Mouse (Mus musculus) thymus, postnatal 4 days (tissue): ENCODE measurements around the gene Rpf1.

ENCODE experiments used
- DNase-seq: peaks from one replicate; pipeline ENCODE4 v3.0.0; 2021

Gene Rpf1

DNA sequence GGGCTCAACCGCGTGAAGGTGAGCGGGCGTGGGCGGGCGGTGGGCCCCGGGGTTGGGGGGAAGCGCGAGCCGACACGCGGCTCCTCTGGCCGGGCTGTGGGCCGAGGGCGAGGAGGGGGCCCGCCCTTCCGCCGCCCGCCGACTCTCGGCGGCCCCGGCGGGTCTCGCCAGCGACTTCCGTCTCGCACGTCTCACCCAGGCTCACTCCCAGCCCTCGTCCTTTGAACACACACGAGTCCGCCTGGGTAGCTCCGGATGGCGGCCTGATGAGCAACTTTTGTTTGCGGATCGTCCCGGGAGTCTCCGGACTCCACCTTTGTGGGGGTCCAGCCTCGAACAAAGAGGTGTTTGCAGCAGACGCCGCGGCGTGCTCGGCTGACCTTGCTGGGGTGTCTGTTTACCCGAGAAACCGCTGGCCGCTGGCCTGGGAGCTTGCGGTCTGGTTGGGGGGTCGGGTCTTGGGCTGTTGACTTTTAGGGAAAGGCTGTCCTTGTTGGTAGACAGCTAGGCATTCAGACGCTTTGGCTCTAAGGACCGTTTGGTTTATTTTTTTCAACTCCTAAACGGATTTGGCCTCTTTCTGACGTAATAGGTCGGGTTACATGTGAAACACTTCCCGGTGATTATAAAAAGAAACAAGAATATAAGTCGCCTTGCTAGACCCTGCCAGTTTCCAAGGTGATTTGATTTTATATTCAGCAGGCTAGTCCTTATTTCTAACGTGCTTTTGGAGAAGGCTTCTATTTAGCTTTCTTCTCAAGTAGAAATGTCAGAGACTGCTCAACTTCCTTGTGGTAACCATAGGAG is 21.0 kb downstream of the Rpf1 start:
- peak; percentile 80 for DNase-seq

- DNase-seq, result peak; percentile 97
Observed at GRCm38 (mm10) chr3:146499431-146500002, 21.7 kb downstream of the Rpf1 start, which contains the start of the genes Spata1 and Gng5. Gene Spata1 (minus strand): TSS chr3:146499753. Gene Gng5 (plus strand): TSS chr3:146499807.

DNA sequence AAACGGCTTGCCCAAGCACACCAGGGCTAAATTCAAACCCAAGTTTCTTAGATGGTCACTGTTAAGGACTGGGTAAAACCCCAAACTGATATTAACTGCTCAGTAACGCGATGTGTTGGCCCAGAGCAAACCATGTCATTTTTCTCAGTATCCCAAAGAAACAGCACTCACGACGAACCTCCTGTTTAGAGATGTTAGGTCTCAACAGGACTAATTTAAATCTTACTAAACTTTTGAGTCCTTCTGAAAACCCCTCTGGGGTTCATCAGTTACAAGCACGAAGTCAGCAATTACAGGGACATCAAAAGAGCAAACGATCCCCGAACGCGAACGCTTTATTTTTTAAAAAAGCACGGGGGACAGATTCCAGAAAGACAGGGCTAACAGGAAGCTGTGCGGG is 22.2 kb downstream of the Rpf1 start:
- no peak for DNase-seq

- no peak for DNase-seq
Observed at GRCm38 (mm10) chr3:146494941-146495340, 26.3 kb downstream of the Rpf1 start.

GRCm38 (mm10) chr3:146486464-146486863 is 34.8 kb downstream of the Rpf1 start:
- DNase-seq, result peak; percentile 34

DNA sequence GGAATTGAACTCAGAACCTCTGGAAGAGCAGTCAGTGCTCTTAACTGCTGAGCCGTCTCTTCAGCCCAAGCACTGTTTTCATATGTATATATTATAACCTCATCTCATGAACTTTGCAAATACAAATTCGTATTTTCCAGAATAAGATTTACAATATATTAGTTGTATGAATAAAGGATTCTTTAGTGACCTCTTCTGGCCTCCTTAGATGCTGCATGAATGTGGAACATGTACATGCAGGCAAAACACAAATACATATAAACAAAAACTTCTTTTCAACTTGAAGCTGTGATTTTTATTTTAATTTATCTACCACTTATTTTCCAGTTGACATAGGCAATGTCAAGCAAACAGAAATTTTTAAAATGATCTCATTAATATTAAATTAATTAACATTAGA is 39.2 kb downstream of the Rpf1 start:
- DNase-seq, result no peak

DNA sequence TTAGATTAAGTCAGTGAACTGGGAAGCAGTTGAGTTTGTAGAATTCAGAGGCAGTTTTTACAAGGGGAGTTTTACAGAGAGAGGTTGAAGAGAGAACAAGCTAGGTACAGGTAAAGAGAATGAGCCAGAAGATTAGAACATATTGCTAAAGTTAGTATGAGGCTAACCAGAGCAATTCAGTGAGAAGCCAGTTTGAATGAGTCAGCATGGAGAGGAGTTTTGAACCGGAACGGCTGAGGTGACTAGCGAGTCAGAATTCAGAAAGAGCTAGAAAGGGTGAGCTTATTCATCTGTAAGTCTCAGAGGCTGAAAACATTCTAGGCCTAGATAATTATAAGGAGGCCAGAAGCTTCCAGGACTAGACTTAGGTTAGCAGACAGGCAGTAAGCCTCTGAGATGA is 46.8 kb downstream of the Rpf1 start:
- no peak for DNase-seq

DNA sequence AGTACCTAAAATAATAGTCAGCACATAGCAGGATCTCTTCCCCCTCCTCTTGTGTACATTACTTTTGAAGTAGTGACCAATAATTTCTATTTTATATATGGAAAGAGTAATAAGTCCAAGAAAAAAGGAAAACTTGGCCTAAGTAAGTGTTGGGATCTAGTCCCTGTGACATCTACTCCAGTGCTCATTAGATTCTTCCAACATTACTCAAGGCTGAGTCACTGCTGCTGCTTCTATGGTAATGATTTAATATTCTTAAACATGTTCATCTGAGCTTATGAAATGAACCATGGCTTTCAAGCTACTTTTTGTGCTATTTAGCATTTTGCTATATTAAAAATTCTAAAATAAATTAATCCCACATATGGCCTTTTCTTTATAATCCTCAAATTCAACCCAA is 47.5 kb downstream of the Rpf1 start:
- DNase-seq, result no peak

DNA sequence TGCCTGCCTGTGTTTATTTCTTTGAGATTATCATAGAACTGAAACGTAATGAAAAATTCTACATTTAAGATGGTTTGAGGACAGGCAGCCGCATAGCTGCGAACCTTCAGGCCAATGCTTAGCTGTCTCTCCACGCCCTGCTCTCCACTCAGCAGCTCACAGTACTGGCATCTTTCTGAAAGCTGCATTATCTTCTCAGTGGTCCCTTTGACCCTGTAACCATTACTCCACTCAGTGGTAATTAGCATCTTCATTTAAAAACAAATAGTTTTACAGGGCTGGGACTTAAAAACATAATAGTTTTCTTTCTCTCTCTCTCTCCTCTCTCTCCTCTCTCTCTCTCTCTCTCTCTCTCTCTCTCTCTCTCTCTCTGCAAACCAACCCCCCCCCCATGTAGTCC is 48.6 kb downstream of the Rpf1 start:
- no peak for DNase-seq

DNA sequence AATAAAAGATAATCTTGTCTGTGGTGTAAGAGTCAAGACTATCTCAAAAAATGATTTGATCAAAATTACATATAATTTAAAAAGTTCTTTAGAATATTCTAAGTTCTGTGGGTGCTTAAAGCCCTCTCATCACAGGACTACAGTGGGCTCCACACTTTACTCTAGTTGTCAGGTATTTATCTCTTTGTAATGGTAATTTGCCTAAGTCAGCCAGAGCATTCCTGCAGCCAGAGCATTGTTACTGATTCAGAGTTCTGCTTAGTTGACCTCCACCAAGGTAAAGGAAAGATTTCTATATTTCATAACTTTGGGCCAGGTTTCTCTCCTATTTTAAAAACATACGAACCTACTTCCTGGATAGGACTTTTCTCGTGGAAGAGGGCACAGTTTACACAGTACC is 52.0 kb downstream of the Rpf1 start:
- no peak for DNase-seq

GRCm38 (mm10) chr3:146462939-146463338 is 58.3 kb downstream of the Rpf1 start:
- DNase-seq, result peak; percentile 23
